ENCODE assay signal across 33 mouse cellular contexts in genomic region chr6:87479291-87479999, GRCm38 (mm10). TPM values are rescaled to one million over a fixed set of nuclear protein-coding genes. Genes with fewer than 3 reads are reported as not detected.
DNase-seq lines count a peak whose midpoint lies in the region; ATAC-seq lines count a peak whose summit lies in the region.
"Had no signal": no experiment of that assay in that cellular context is flagged by ENCODE, and none has a peak within 500 bp of the region (broad histone marks: within the 10 kb centered on the region; RNA-seq: fewer than 3 reads in every experiment).

No protein-coding gene starts in this region.

- 28% methylated on average over 5 of the region's 5 CpGs for WGBS in embryonic facial prominence, embryonic 14.5 days
- WGBS in embryonic facial prominence, embryonic 10.5 days: 34% methylated on average over 5 of the region's 5 CpGs
- 35% methylated on average over 5 of the region's 5 CpGs for WGBS in stomach, embryonic 16.5 days

- no peak overlapping the region for H3K4me2 ChIP-seq in embryonic facial prominence, embryonic 14.5 days (ENCODE audit: low read depth, low read length)
- H3K4me2 ChIP-seq in stomach, embryonic 16.5 days (ENCODE audit: low read depth, low read length): 0 out of 2 replicates have a peak overlapping the region, but pooled peaks have one; percentile 12
- H3K4me2 ChIP-seq: embryonic facial prominence, embryonic 12.5 days; forebrain, embryonic 12.5 days; heart, embryonic 13.5 days; hindbrain, embryonic 15.5 days; kidney, embryonic 15.5 days; liver, embryonic 13.5 days; lung, embryonic 15.5 days; midbrain, embryonic 13.5 days; neural tube, embryonic 13.5 days had no signal

- DNase-seq in embryonic facial prominence, embryonic 14.5 days (ENCODE audit: low spot score): peak; percentile 34
- no peak for DNase-seq in embryonic facial prominence, embryonic 10.5 days (ENCODE audit: low spot score)
- DNase-seq in CD4-positive, CD25-positive, alpha-beta regulatory T cell, adult 2 months (ENCODE audit: low read depth, low spot score): peak; percentile 20
- peak; percentile 57 for DNase-seq in fat pad, adult 2 months (ENCODE audit: extremely low read depth, low read depth, low spot score)
- DNase-seq in embryo, embryonic 10 days (ENCODE audit: low spot score): no peak
- no peak for DNase-seq in layer of hippocampus, adult 11-12 months (ENCODE audit: low spot score)
- DNase-seq: adrenal gland, adult 2 months; cerebellum, adult 2 months; cerebellum, postnatal 14 days; forebrain, postnatal 0 days; gastrocnemius, postnatal 10 days; heart, postnatal 10 days; kidney, adult 11 months; kidney, postnatal 36 days; left cerebral cortex, postnatal 4 days; liver, embryonic 13.5 days; lung, postnatal 4 days; right cerebral cortex, postnatal 4 days; thymus, postnatal 14 days had no signal

- no peak overlapping the region for H3K9ac ChIP-seq in embryonic facial prominence, embryonic 14.5 days (ENCODE audit: low read depth, low read length)
- no peak overlapping the region for H3K9ac ChIP-seq in stomach, embryonic 16.5 days (ENCODE audit: low read length)
- H3K9ac ChIP-seq: embryonic facial prominence, embryonic 12.5 days; forebrain, embryonic 12.5 days; forebrain, postnatal 0 days; heart, embryonic 13.5 days; hindbrain, embryonic 15.5 days; kidney, embryonic 15.5 days; liver, embryonic 13.5 days; lung, embryonic 15.5 days; midbrain, embryonic 13.5 days; neural tube, embryonic 13.5 days had no signal

- no peak for ATAC-seq in embryonic facial prominence, embryonic 14.5 days (ENCODE audit: low read depth)
- ATAC-seq in stomach, embryonic 16.5 days (ENCODE audit: insufficient read depth, low FRiP score): 0 out of 2 replicates have a peak, but pooled peaks have one; percentile 44
- ATAC-seq: midbrain, embryonic 13.5 days had no signal

- H3K36me3 ChIP-seq in embryonic facial prominence, embryonic 14.5 days (ENCODE audit: control insufficient read depth, insufficient read depth, low read length): no peaks in the 10 kb centered on the region
- no peaks in the 10 kb centered on the region for H3K36me3 ChIP-seq in embryonic facial prominence, embryonic 10.5 days (replicated peaks)
- H3K36me3 ChIP-seq in stomach, embryonic 16.5 days (ENCODE audit: control insufficient read depth, insufficient read depth, low read length): no peaks in the 10 kb centered on the region
- H3K36me3 ChIP-seq: embryonic facial prominence, embryonic 12.5 days; forebrain, embryonic 12.5 days; heart, embryonic 13.5 days; hindbrain, embryonic 15.5 days; kidney, embryonic 15.5 days; liver, embryonic 13.5 days; lung, embryonic 15.5 days; midbrain, embryonic 13.5 days; neural tube, embryonic 13.5 days had no signal

- H3K27ac ChIP-seq in embryonic facial prominence, embryonic 14.5 days (replicated peaks; ENCODE audit: low read depth, low read length): no peak overlapping the region
- H3K27ac ChIP-seq in embryonic facial prominence, embryonic 10.5 days (replicated peaks): no peak overlapping the region
- H3K27ac ChIP-seq in stomach, embryonic 16.5 days (ENCODE audit: low read length): peak overlapping the region; percentile 53; the same call in 1 of the 2 replicates
- H3K27ac ChIP-seq: embryonic facial prominence, embryonic 12.5 days; forebrain, embryonic 12.5 days; heart, embryonic 13.5 days; hindbrain, embryonic 15.5 days; kidney, embryonic 15.5 days; liver, embryonic 13.5 days; lung, embryonic 15.5 days; midbrain, embryonic 13.5 days; neural tube, embryonic 13.5 days had no signal

- no peaks in the 10 kb centered on the region for H3K27me3 ChIP-seq in embryonic facial prominence, embryonic 14.5 days (replicated peaks; ENCODE audit: control insufficient read depth, insufficient read depth, low read length)
- no peaks in the 10 kb centered on the region for H3K27me3 ChIP-seq in embryonic facial prominence, embryonic 10.5 days (replicated peaks; ENCODE audit: low read depth, poor library complexity, severe bottlenecking)
- no peaks in the 10 kb centered on the region for H3K27me3 ChIP-seq in stomach, embryonic 16.5 days (ENCODE audit: control insufficient read depth, insufficient read depth, low read length)
- H3K27me3 ChIP-seq: embryonic facial prominence, embryonic 12.5 days; forebrain, embryonic 12.5 days; hindbrain, embryonic 15.5 days; kidney, embryonic 15.5 days; lung, embryonic 15.5 days; midbrain, embryonic 13.5 days; neural tube, embryonic 13.5 days had no signal

- no peak overlapping the region for H3K4me3 ChIP-seq in embryonic facial prominence, embryonic 14.5 days (ENCODE audit: low read depth, low read length)
- H3K4me3 ChIP-seq in embryonic facial prominence, embryonic 10.5 days: no peak overlapping the region
- H3K4me3 ChIP-seq in stomach, embryonic 16.5 days (replicated peaks; ENCODE audit: low read length): no peak overlapping the region
- H3K4me3 ChIP-seq: embryonic facial prominence, embryonic 12.5 days; forebrain, embryonic 12.5 days; heart, embryonic 13.5 days; hindbrain, embryonic 15.5 days; kidney, embryonic 15.5 days; liver, embryonic 13.5 days; lung, embryonic 15.5 days; midbrain, embryonic 13.5 days; neural tube, embryonic 13.5 days had no signal

- H3K9me3 ChIP-seq in embryonic facial prominence, embryonic 14.5 days (ENCODE audit: control insufficient read depth, low read length): no peaks in the 10 kb centered on the region
- no peaks in the 10 kb centered on the region for H3K9me3 ChIP-seq in embryonic facial prominence, embryonic 10.5 days
- H3K9me3 ChIP-seq in stomach, embryonic 16.5 days (replicated peaks; ENCODE audit: control insufficient read depth, low read length): no peaks in the 10 kb centered on the region
- H3K9me3 ChIP-seq: embryonic facial prominence, embryonic 12.5 days; forebrain, embryonic 12.5 days; heart, embryonic 13.5 days; hindbrain, embryonic 15.5 days; kidney, embryonic 15.5 days; liver, embryonic 13.5 days; lung, embryonic 15.5 days; midbrain, embryonic 13.5 days; neural tube, embryonic 13.5 days had no signal

- H3K4me1 ChIP-seq in embryonic facial prominence, embryonic 14.5 days (ENCODE audit: control insufficient read depth, insufficient read depth, low read length): no peaks in the 10 kb centered on the region
- peaks cover 18% of the 10 kb centered on the region for H3K4me1 ChIP-seq in embryonic facial prominence, embryonic 10.5 days
- peaks cover 4% of the 10 kb centered on the region; the same call in 1 of the 2 replicates for H3K4me1 ChIP-seq in stomach, embryonic 16.5 days (ENCODE audit: control insufficient read depth, insufficient read depth, low read length)
- H3K4me1 ChIP-seq: liver, embryonic 13.5 days; midbrain, embryonic 13.5 days had no signal

RNA-seq across cellular contexts. Expression of gene Bmp10, which starts 50.7 kb away (rescaled TPM):
- polyA plus RNA-seq in embryonic facial prominence, embryonic 14.5 days (2014; fragmentation: Nextera tagmentation; extraction: Ambion mirVana): not detected in 2 replicates
- polyA plus RNA-seq in embryonic facial prominence, embryonic 10.5 days (2016; fragmentation: Nextera tagmentation; extraction: Ambion mirVana): not detected in 2 replicates
- polyA plus RNA-seq in stomach, embryonic 16.5 days (2015; fragmentation: Nextera tagmentation; extraction: Ambion mirVana): not detected in 2 replicates
- polyA plus RNA-seq: adrenal gland, adult 2 months; C2C12; cerebellum, adult 2 months; cortical plate, adult 2 months; embryonic facial prominence, embryonic 12.5 days; forebrain, embryonic 12.5 days; forebrain, postnatal 0 days; gonadal fat pad, adult 2 months; hindbrain, embryonic 15.5 days; kidney, embryonic 15.5 days; limb, embryonic 14.5 days; midbrain, embryonic 13.5 days; neural tube, embryonic 13.5 days; spleen, adult 2 months had no signal

RNA-seq across cellular contexts. Expression of gene Arhgap25, which starts 53.6 kb away (rescaled TPM):
- polyA plus RNA-seq in embryonic facial prominence, embryonic 14.5 days (2014; fragmentation: Nextera tagmentation; extraction: Ambion mirVana): 4.9 and 6.3 TPM in 2 replicates
- 3.2 and 3.4 TPM in 2 replicates for polyA plus RNA-seq in embryonic facial prominence, embryonic 10.5 days (2016; fragmentation: Nextera tagmentation; extraction: Ambion mirVana)
- 6.4 and 8.2 TPM in 2 replicates for polyA plus RNA-seq in stomach, embryonic 16.5 days (2015; fragmentation: Nextera tagmentation; extraction: Ambion mirVana)
- polyA plus RNA-seq: C2C12 had no signal

Comparison
In these comparisons a context has a peak if more than half of its experiments do, and no peak if none do; other contexts are left out.
1. DNase-seq: peak in embryonic facial prominence, embryonic 14.5 days (single experiment), CD4-positive, CD25-positive, alpha-beta regulatory T cell, adult 2 months (single experiment) and fat pad, adult 2 months (single experiment); none in embryonic facial prominence, embryonic 10.5 days (single experiment), embryo, embryonic 10 days (single experiment) and layer of hippocampus, adult 11-12 months (single experiment).